Mouse (Mus musculus) kidney, postnatal 14 days (tissue): ENCODE measurements at regions not wholly inside any gene's neighbourhood (a gene's known extent, or its start where the extent isn't known, plus 50 kb on each side); places are given as distances from the start of the nearest gene placed in this dataset.
"Not testable (repeated sequence)": the region's sequence is repeated elsewhere in the genome, so short reads cannot be mapped to it uniquely, and the experiment has no call there.

Source experiments
- DNase-seq: peaks from one replicate; pipeline ENCODE4 v3.0.0; 2022; ENCODE audit warnings: mixed read lengths

GRCm38 (mm10) chr17:13551693-13552404, 197.5 kb downstream of the Tcp10c start:
- DNase-seq, result not testable (repeated sequence)

- not testable (repeated sequence) for DNase-seq
These were observed 198.5 kb downstream of the Tcp10c start for GRCm38 (mm10) chr17:13552840-13553239.

GRCm38 (mm10) chr17:13555311-13556059, 201.1 kb downstream of the Tcp10c start:
- peak; percentile 94 for DNase-seq

GRCm38 (mm10) chr17:13556060-13556660, 201.8 kb downstream of the Tcp10c start:
- not testable (repeated sequence) for DNase-seq

GRCm38 (mm10) chr17:13558863-13559262, 201.5 kb upstream of the Afdn start:
- DNase-seq, result no peak

- DNase-seq, result peak; percentile 44
These were observed 199.0 kb upstream of the Afdn start for GRCm38 (mm10) chr17:13561342-13561741.

- DNase-seq, result no peak
These were observed 197.4 kb upstream of the Afdn start for GRCm38 (mm10) chr17:13562974-13563373.

GRCm38 (mm10) chr17:13564800-13565199, 195.5 kb upstream of the Afdn start:
- DNase-seq, result no peak

GRCm38 (mm10) chr17:13566680-13567079, 193.7 kb upstream of the Afdn start:
- no peak for DNase-seq

- no peak for DNase-seq
These were observed 193.2 kb upstream of the Afdn start for GRCm38 (mm10) chr17:13567183-13567582.

- no peak for DNase-seq
These were observed 189.5 kb upstream of the Afdn start for GRCm38 (mm10) chr17:13570796-13571195.

- DNase-seq, result no peak
These were observed 188.0 kb upstream of the Afdn start for GRCm38 (mm10) chr17:13572204-13572833.

- no peak for DNase-seq
These were observed 187.3 kb upstream of the Afdn start for GRCm38 (mm10) chr17:13573036-13573435.

- no peak for DNase-seq
These were observed 186.2 kb upstream of the Afdn start for GRCm38 (mm10) chr17:13574122-13574521.

GRCm38 (mm10) chr17:13574682-13575444, 185.5 kb upstream of the Afdn start:
- DNase-seq, result no peak

- no peak for DNase-seq
These were observed 182.5 kb upstream of the Afdn start for GRCm38 (mm10) chr17:13577798-13578197.

GRCm38 (mm10) chr17:13581214-13581920, 179.0 kb upstream of the Afdn start:
- no peak for DNase-seq

GRCm38 (mm10) chr17:13581995-13582588, 178.2 kb upstream of the Afdn start:
- DNase-seq, result no peak

- DNase-seq, result no peak
These were observed 176.7 kb upstream of the Afdn start for GRCm38 (mm10) chr17:13583475-13584233.

- DNase-seq, result no peak
These were observed 175.9 kb upstream of the Afdn start for GRCm38 (mm10) chr17:13584394-13584793.
